Mouse (Mus musculus) erythroid progenitor cell, adult 5-6 weeks (primary cell): ENCODE data around the gene Gm49322. TPM values are rescaled to one million over a fixed set of nuclear protein-coding genes. Genes with fewer than 3 reads are reported as not detected.
A peak's percentile ranks its signal among the peaks of the same experiment; 100 is the strongest.
"Not testable (repeated sequence)": the region's sequence is repeated elsewhere in the genome, so short reads cannot be mapped to it uniquely, and the experiment has no call there.

Experiments
- ATAC-seq: replicated peaks from 2 replicates; pipeline ENCODE4 v1.8.0; 2016; ENCODE audit warnings: moderate number of reproducible peaks, mild to moderate bottlenecking, moderate TSS enrichment, inconsistent platforms; ENCODE audit not compliant: poor library complexity, low FRiP score, severe bottlenecking
- total RNA-seq, 2 experiments: library from RNA; stranded (forward) in 1 of 2; stranded (reverse) in 1 of 2; fragments of 150-400 nt in 1 of 2; fragments of 186-747, 209-891 nt in 1 of 2; gene quantifications; 2 replicates each; pipeline versions ENCODE4 v1.2.3 to v1.2.4; 2015 to 2017; ENCODE audit warnings: low replicate concordance in 2 of 2

The Gm49322 gene
- total RNA-seq, 2 experiments from 2014 or later: 1.7 to 5.4 TPM

- ATAC-seq: no peak
Measured at GRCm38 (mm10) chr10:80646936-80647335, 41.1 kb downstream of the Gm49322 start.

- not testable (repeated sequence) for ATAC-seq
Measured at GRCm38 (mm10) chr10:80649910-80650309, 44.1 kb downstream of the Gm49322 start.

- no peak for ATAC-seq
Measured at GRCm38 (mm10) chr10:80650392-80650791, 44.6 kb downstream of the Gm49322 start.

GRCm38 (mm10) chr10:80653156-80653720 lies 47.4 kb downstream of the Gm49322 start:
- no peak for ATAC-seq

- no peak for ATAC-seq
Measured at GRCm38 (mm10) chr10:80654866-80655265, 49.0 kb downstream of the Gm49322 start.

GRCm38 (mm10) chr10:80655406-80656129 lies 49.7 kb downstream of the Gm49322 start:
- ATAC-seq: no peak

- ATAC-seq: peak; percentile 67
Measured at GRCm38 (mm10) chr10:80656130-80656862, 50.5 kb downstream of the Gm49322 start.

- ATAC-seq: peak; percentile 49; the same call in 1 of the 2 replicates
Measured at GRCm38 (mm10) chr10:80656863-80657623, 51.2 kb downstream of the Gm49322 start, which contains the start of gene Btbd2. TSS of gene Btbd2 (minus strand) at chr10:80657071.

GRCm38 (mm10) chr10:80658194-80658840 lies 52.5 kb downstream of the Gm49322 start:
- no peak for ATAC-seq

GRCm38 (mm10) chr10:80658841-80659202 lies 53.0 kb downstream of the Gm49322 start:
- peak; percentile 81 for ATAC-seq

- ATAC-seq: peak; percentile 52
Measured at GRCm38 (mm10) chr10:80659213-80659612, 53.4 kb downstream of the Gm49322 start.

- ATAC-seq: no peak
Measured at GRCm38 (mm10) chr10:80661149-80661548, 55.3 kb downstream of the Gm49322 start.

- ATAC-seq: no peak
Measured at GRCm38 (mm10) chr10:80663485-80664196, 57.8 kb downstream of the Gm49322 start.

- ATAC-seq: peak; percentile 86
Measured at GRCm38 (mm10) chr10:80664197-80665015, 58.6 kb downstream of the Gm49322 start.

GRCm38 (mm10) chr10:80665016-80665380 lies 59.2 kb downstream of the Gm49322 start:
- no peak for ATAC-seq
